Mouse (Mus musculus) thymus, postnatal 0 days (tissue): ENCODE data around the gene Rflnb. TPM values are rescaled to one million over a fixed set of nuclear protein-coding genes. Genes with fewer than 3 reads are reported as not detected.
A peak's percentile ranks its signal among the peaks of the same experiment; 100 is the strongest.

Source experiments
- DNase-seq: peaks from one replicate; pipeline ENCODE4 v3.0.0-alpha.2; 2015; ENCODE audit warnings: low spot score
- polyA plus RNA-seq: library from polyadenylated mRNA; unstranded; fragments of >200 nt; fragmentation: Nextera tagmentation; extraction: Ambion mirVana; gene quantifications from 2 replicates; pipeline ENCODE4 v1.2.1, GENCODE M21; 2015

Gene Rflnb
- 10.6 and 13.2 TPM in 2 replicates for polyA plus RNA-seq

DNA sequence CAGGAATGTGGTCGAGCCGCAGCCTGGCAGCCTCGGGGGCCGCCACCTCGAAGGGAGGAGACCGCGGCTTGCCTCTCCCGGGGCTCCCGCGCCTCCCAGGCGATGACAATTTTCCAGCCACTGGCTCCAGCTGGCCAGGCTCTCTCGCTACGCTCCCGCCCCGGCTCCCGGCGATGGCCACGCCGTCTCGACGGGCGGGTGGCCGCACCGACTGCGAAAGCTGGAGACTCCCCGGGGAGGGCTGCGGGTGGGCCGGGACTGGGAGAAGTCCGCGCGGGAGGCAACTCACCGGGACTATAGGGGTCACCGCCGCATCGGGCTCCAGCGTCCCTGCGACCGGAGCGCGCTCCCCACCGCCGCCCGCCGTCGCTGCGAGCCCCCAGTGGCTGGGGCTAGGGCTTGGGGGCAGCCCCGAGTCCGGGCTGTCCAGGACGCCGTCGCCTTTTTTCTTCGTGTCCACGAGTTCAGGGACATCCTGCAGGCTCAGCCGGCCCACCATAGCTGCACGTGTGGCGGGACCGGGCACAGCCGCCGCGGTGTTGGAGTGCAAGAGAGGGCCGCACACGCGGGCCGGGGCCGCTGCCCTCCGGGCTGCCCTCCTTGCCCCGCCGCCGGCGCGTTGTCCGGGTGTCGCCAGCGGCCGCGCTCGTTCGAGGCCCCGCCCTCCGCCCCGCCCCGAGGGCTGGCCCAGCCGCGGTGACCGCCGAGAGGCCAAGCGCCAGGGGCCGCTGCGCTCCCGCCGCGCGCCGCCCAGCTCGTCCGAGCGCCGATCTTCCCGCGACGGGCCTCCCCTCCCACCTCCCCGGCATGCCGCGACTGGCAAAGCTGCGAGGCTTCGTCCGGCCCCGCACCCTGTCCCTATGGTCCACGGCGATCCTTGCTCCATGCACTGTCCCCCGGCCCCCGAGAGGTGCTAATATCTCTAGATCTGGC is at the start of gene Rflnb:
Gene Rflnb (minus strand): TSS at position 644 of the 933 bp plus-strand sequence.
- no peak for DNase-seq

DNA sequence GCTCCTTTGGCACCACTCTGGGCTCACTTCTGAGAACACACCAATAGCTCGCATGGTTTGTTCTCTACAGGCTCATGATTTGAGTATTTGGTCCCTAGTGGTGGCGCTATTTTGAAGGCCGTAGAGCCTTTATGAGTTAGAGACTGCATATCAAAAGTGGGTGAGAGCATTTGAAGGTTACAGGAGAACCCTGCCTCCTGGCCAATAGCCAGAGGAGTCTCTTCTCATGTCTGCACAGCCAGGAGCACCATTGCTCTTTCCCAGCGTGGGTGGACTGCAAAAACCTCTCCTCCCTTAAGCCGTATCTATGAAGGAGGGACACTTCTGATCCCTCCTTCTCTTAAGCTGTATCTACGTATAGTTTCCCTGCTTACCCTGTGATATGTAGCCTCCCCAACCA is 49.8 kb upstream of the Rflnb start:
- no peak for DNase-seq

- DNase-seq = no peak
Observed at GRCm38 (mm10) chr11:76074296-76075093, 46.9 kb upstream of the Rflnb start.

- DNase-seq = no peak
Observed at GRCm38 (mm10) chr11:76069816-76070215, 42.2 kb upstream of the Rflnb start.

- no peak for DNase-seq
Observed at GRCm38 (mm10) chr11:76066563-76067156, 39.1 kb upstream of the Rflnb start.

- DNase-seq = no peak
Observed at GRCm38 (mm10) chr11:76065521-76066095, 38.0 kb upstream of the Rflnb start.

GRCm38 (mm10) chr11:76064411-76064810 is 36.8 kb upstream of the Rflnb start:
- no peak for DNase-seq

DNA sequence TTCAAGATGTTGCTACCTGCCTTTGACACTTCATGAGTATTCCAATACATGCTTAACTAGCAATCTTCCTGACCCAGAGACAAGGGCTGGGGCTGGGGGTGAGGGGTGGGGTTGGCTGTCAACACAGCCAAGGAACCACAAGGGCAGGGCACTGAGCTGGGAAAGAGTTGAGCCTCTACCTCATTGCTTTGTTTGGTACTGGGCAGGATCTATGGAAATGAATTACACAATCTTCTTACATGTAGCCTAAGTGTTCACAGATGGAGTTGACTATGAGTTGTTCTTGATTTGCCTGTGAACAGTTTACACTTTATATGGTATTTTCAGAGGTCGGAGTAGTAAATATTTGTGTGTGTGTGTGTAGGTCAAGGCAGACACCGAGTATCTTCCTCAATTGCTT is 33.3 kb upstream of the Rflnb start:
- DNase-seq = no peak

DNA sequence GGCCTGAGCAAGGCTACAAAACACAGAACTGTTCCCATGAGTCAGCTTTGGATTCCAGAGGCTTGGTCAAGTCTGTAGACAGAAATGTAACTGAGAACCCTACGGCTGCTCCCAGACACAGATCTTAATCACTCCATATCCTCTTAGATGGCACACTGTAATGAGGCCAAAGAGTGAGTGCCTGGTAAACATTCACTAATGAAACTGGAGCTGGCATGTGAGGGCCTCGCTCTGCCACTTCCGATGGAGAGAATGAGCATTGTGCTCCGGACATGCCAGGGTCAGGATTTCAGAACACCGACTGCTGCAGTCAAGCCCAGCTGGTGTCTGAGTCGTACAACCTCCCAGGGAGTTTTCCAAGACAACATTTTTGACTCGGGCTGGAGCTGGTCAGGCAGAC is 32.4 kb upstream of the Rflnb start:
- DNase-seq = no peak

DNA sequence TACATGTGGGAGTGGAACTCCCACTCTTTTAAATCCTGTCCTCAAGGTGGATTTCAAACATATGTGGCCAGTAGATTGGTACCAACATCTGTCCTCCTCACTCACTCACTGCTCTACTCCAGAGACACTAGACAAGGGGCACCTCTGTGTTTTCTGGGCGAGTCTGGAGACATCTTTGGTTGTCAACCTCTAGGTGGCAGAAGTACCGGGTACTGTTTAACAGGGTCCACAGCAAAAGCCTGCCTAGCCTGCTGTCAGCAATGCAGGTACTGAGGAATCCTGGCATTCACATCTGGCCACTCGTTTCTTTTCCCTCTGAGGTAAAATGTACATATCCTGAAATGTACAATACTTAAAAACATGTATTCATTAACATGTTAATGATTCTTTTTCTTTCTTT is 28.9 kb upstream of the Rflnb start:
- peak; percentile 23 for DNase-seq

DNA sequence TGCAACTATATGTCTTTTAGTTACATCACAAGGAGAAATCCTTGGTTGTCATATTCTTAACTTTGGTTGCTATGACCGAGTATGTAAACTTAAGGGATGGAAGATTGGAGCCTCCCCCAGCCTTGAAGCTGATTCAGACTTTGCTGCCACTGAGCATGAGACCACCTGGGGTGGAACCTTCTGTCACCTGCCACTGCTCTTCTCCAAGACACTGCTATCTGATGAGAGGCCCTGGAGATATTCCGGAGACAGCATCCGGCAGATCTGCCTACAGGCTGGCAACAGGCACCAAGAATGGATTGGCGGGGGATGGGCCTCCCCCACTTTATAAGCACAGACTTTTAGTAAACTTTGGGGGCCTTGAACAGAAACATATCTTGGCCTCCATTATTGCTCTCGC is 24.9 kb upstream of the Rflnb start:
- no peak for DNase-seq

DNA sequence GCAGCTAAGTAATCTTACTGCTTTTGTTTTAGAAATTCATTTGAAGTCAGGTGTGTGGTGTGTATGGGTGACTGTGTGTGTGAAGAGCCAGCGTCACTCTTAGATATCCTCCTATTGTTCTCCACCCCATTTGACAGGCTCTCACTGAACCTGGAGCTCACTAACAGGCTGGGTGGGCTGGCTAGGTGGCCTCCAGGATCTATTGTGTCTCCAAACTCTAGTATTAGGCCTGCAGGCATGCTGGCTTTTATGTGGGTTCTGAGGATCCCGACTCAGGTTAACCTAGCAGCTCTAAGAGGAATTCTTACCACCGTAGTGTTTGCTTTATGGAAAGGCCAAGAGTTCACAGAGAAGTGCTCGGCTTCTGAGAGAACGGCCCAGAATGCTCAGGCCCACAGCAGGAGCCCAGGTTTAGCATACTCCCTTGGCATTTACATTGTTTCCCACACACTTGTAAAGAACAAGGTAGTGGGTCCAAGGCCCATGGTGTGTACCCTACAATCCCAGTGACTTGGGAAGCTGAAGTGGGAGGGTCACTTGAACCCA is 23.5 kb upstream of the Rflnb start:
- no peak for DNase-seq

DNA sequence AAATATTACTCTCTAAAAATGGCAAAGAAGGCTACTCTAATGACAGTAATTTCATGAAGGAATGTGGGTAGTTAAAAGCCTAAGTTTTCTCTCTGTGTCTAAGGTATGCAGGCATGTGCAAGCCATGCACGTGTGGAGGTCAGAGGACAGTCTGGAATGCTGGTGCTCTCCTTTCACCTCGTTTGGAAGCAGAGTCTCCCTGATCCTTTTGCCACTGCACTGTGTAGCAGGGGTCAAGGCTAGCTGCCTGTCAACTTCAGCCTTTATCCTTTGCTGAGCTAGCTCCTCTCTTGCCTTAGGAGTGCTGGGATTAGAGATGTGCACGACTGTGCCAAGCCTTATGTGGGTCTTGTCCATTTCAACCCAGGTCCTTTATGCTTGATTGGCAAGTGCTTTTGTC is 22.9 kb upstream of the Rflnb start:
- DNase-seq = no peak

DNA sequence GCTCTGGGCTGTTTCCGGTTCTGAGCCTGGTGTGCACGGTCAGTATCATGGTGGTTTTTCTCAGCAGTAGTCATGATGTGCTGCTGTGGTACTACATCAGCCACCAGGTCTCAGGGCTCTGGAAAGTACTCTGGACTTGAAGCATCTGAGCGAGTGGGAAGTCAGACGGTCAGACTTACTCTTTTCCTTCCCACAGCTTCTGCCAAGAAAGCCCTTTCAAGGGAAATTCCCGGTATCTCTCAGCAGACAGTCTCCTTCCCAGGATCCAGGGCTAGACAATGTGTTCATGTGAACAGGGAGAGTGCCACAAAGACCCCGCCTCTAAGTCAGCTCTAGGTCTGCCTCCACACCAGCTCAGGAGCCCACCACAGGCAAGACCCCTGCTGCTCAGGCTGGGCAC is 17.8 kb upstream of the Rflnb start:
- DNase-seq = no peak

DNA sequence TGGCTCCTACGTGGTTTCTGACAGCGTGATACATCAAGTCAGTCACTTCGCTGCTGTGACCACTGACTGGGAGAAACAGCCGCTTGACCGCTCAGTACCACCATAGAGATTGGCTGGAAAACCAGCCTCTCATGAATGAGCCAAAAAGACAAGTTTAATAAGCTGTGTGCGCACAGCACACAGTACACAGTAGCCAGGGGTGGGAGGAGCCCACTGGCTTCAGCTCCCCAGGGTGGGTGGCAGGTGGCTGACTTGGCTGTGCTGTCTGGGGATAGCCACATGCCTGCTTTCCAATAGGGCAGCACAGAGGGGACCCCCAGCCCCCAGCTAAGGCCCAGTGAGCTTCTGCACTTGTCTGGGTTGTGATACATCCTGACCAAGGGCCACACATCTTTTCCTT is 16.9 kb upstream of the Rflnb start:
- no peak for DNase-seq

- DNase-seq = no peak
Observed at GRCm38 (mm10) chr11:76042882-76043281, 15.3 kb upstream of the Rflnb start.

GRCm38 (mm10) chr11:76042041-76042638 is 14.6 kb upstream of the Rflnb start:
- no peak for DNase-seq

DNA sequence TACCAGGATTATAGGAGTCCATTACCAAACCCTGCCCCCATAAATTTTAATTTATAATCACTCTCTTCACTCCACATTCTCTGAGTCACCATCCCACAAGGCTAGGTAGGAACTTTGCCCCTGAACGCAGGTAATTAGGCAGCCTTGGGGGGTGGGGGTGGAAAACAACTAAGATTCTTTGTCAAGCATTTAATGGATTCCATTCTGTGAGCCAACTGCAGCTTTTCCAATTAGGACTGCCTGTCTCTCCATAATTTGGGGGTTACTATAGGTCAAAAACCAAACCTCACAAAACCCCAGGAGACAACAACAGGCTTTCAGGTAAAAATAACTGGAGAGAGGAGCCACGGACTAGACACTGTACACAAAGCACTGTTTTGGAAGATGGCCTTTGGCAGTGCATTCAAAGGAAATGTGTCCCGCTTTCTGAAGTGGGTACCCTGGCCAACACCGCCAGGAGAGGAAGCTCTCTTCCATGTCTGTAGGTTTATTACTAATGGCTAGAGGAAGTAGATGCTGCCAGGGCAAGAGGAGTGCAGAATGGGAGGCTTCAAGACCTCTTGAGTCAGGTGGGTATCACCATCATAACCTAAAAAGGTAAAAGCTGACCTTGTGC is 13.3 kb upstream of the Rflnb start:
- no peak for DNase-seq

GRCm38 (mm10) chr11:76040106-76040505 is 12.5 kb upstream of the Rflnb start:
- DNase-seq = peak; percentile 34

GRCm38 (mm10) chr11:76039271-76040053 is 11.9 kb upstream of the Rflnb start:
- no peak for DNase-seq
